Mouse (Mus musculus) thymus, adult 2 months (tissue): Measurements from ENCODE around the gene Siah2.

Experiments
- CTCF ChIP-seq: fragments of 200-500 bp; IDR thresholded peaks from 2 replicates; pipeline ENCODE4 v1.5.1; 2012; ENCODE audit warnings: mild to moderate bottlenecking, control low read depth, low read length, moderate library complexity, borderline replicate concordance; ENCODE audit not compliant: control insufficient read depth, poor library complexity, insufficient read depth; ENCODE audit errors: extremely low read depth
- POLR2A ChIP-seq: fragments of 200-500 bp; IDR thresholded peaks from 2 replicates; pipeline ENCODE4 v1.6.1; 2012; ENCODE audit warnings: mild to moderate bottlenecking, low read length, control low read depth, moderate library complexity; ENCODE audit not compliant: control insufficient read depth, poor library complexity, insufficient read depth; ENCODE audit errors: extremely low read depth

GRCm38 (mm10) chr3:58683346-58683745 lies 8.9 kb downstream of the Siah2 start:
- TF ChIP-seq CTCF, result no peak
- no peak for TF ChIP-seq POLR2A
